Mouse (Mus musculus): ENCODE measurements around the gene Commd7.

DNA sequence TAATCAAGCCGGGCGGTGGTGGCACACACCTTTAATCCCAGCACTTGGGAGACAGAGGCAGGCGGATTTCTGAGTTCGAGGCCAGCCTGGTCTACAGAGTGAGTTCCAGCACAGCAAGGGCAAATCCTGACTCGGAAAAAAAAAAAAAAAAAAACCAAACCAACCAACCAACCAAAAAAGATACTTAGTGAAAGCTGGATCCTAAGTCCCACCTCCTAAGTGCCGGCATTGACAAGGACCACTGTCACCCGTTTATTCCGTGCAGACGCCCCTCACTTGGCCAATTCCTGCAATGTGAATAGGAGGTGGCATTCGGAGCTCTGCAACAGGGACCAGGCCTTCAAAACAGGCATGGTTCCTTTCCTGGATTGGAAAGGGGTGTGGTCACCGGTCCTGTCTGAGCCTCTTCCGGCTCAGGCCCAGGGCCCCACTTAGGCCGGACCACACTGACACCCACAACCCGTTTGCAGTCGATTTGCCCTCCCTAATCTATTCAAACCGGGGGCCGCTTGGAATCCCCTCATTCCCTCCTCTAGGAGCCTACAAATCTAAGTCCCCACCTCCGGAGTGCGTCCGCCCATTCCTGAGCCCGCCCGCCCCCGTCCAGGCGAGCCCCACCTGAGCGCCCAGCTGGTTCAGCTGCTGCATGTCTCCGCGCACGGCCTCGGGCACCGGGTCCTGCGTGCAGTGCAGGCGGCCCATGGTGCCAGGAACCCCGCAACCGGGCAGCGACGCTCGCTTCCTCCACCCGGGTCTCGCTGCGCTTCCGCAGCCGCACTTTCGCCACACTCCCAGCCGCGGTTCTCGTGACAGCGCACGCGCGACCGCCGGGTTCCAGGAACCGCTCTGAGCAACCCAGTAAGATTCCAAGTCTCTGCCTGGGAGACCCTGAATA lies at the start of gene Commd7:
- TF ChIP-seq GATA1 (IDR thresholded peaks at IDR 0.05; ENCODE audit: borderline replicate concordance, low read length) (no peak), FLI1 (IDR thresholded peaks at IDR 0.05; ENCODE audit: low read length) (no peak)

Measured in megakaryocyte, embryonic 14.5 days (primary cell).